19 mouse cellular contexts compared by ENCODE assay signal in genomic region chr6:3751576-3751975, GRCm38 (mm10). TPM values are rescaled to one million over a fixed set of nuclear protein-coding genes. Genes with fewer than 3 reads are reported as not detected.
"Had no signal": no experiment of that assay in that cellular context is flagged by ENCODE, and none has a peak within 500 bp of the region (broad histone marks: within the 10 kb centered on the region; RNA-seq: fewer than 3 reads in every experiment).

No protein-coding gene starts in this region.

- H3K9ac ChIP-seq: liver, embryonic 15.5 days; midbrain, embryonic 13.5 days; neural tube, embryonic 15.5 days had no signal

- H3K9me3 ChIP-seq: limb, embryonic 10.5 days; liver, embryonic 15.5 days; midbrain, embryonic 13.5 days; neural tube, embryonic 15.5 days had no signal

- ATAC-seq: hindbrain, postnatal 0 days; lung, postnatal 0 days; midbrain, embryonic 13.5 days had no signal

- H3K36me3 ChIP-seq: limb, embryonic 10.5 days; liver, embryonic 15.5 days; midbrain, embryonic 13.5 days; neural tube, embryonic 15.5 days had no signal

- H3K4me2 ChIP-seq: liver, embryonic 11.5 days; liver, embryonic 15.5 days; midbrain, embryonic 13.5 days; neural tube, embryonic 15.5 days had no signal

- H3K27ac ChIP-seq: hindbrain, postnatal 0 days; limb, embryonic 10.5 days; liver, embryonic 15.5 days; midbrain, embryonic 13.5 days; neural tube, embryonic 15.5 days had no signal

- H3K27me3 ChIP-seq: liver, embryonic 15.5 days; midbrain, embryonic 13.5 days; neural tube, embryonic 15.5 days had no signal

- H3K4me3 ChIP-seq: limb, embryonic 10.5 days; liver, embryonic 15.5 days; midbrain, embryonic 13.5 days; myocyte; neural tube, embryonic 15.5 days had no signal

- H3K4me1 ChIP-seq: limb, embryonic 10.5 days; liver, embryonic 15.5 days; midbrain, embryonic 13.5 days; neural tube, embryonic 15.5 days had no signal

- DNase-seq: kidney, adult 11 months; kidney, adult 9 months; kidney, postnatal 10 days; kidney, postnatal 4 days; lung, adult 2 months; lung, postnatal 36 days; spleen, adult 18-20 months; thymus, adult 2 months; thymus, postnatal 25 days had no signal

RNA-seq across cellular contexts. Expression of gene Calcr, which starts 12.9 kb away (rescaled TPM):
- total RNA-seq: megakaryocyte progenitor cell, adult 5-6 weeks had no signal
- polyA plus RNA-seq: liver, embryonic 15.5 days; lung, postnatal 0 days; myocyte; urinary bladder, adult 2 months had no signal
